Mouse (Mus musculus): Measurements from ENCODE around the gene Cdkl3. TPM values are rescaled to one million over a fixed set of nuclear protein-coding genes. Genes with fewer than 3 reads are reported as not detected.
A peak's percentile ranks its signal among the peaks of the same experiment; 100 is the strongest.

Gene Cdkl3
- total RNA-seq, 1 experiment from 2014 or later, result 4.0 TPM

DNA sequence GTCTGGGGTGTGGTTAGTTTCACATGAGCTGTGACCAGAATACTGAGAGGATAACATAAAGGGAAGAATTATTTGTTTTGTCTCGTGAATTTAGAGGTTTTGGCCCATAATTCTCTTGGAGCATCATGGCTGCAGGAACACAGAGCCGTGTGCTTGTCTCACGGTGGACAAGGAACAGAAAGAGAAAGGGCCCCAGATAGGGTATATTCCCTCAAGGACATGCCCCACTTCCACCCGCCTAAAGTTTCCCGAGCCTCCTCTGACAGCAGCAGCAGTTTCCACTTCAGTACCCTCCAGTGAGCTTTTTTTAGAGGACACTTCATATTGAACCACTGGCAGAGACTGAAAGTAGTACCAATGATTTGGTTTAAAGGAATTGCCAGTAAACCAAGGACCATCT is 7.5 kb downstream of the Cdkl3 start:
- DNase-seq, result no peak

DNA sequence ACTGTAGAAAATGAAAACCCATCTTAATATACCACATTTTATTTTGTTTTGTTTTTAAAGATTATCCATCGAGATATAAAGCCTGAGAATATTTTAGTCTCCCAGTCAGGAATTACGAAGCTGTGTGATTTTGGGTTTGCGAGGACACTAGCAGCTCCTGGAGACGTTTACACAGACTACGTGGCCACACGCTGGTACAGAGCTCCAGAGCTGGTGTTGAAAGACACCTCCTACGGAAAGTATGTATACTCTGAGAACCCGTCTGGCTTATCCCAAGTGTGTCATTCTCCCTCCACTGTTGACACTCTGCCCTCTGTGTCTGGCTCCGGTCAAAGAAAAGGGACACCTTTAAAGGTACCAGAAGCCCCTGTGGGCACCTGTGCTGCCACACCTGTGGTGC is 14.2 kb downstream of the Cdkl3 start:
- no peak for DNase-seq

DNA sequence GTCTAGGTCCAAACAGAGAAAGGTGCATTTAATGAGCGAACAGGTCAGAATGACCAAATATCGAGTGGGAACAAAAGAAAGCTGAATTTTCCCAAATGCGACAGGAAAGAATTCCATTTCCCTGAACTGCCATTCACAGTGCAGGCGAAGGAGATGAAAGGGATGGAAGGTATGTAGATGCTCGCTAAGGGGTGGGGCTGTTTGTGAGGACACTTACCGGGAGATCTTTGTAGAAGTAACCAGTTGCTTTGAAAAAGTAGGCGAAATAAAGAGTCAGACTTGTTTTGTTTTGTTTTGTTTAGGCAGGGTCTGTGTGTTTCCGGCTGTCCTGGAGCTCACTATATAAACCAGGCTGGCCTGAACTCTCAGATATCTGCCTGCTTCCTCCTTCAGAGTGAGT is 28.3 kb downstream of the Cdkl3 start:
- no peak for DNase-seq

DNA sequence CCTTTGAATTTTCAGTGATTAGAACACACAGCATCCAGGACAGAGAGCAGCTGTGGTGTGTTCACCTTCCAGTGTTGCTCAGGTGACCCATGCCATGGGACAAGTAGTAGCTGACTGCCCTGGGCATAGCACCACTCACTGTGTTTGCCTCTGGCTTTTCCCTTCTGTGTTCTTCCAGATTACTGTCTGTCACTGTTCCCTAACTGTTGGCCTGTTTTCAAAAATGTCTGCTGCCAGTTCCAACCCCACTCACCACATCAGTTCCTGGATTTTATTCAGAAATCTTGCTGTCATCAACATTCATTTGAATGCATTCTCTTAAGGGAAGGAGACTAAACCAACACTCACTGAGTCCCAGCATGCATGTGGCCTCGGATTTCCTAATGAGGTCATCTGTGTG is 29.9 kb downstream of the Cdkl3 start:
- no peak for DNase-seq

DNA sequence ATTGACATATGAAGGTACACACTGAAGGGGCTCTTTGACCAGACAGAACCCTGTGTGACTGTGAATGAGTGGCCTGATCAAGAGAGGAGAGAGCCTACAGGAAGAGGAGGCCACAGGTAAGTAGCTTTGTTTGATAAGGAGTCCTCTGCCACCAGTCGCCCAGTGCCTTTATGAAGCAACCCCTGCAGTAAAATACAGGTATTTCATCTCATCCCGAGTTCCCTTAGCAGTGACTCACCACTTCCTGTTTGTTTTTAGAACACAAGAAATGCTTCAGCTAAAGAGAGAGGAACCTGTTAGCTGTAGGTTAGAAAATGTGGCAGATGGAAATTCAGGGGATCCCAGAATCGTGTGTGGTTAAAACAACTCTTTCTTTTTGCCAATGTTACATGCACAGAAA is 31.9 kb downstream of the Cdkl3 start:
- DNase-seq, result no peak

DNA sequence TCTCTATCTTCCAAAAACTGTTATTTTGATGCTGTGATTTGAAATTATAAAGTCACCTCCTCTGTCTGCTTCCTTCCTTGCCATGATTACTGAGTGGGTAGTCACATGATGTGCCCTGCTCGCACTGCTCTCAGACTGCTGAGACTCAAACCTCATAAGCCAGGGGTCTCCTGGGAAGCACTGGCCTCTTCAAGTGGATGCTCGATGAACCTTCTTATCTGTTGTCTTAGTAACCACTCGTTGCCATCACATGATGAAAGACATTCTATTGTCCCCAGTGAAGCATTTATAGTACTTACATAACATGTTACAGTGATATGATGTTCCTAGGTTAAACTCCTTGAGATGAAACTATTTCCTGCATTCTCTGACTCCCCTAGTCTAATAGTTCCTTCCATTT is 33.6 kb downstream of the Cdkl3 start:
- no peak for DNase-seq

DNA sequence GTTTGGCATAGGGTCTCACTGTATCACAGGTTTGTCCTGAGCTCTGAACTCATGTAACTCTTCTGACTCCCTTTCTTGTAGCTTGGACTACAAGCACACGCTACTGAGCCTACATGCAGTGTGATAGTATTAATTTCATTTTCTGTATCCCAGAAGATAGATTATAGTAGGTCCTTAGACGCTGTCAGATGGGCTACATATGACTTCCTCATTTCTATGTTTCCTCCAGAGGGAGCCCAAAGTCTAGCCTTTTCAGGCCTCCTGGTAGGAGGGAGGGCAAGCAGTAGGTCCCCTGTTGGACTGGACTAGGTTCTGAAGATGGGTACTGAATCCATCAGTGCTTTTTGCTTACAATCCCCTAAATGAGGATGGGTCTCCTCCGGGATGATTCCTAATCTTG is 39.2 kb downstream of the Cdkl3 start:
- DNase-seq, result no peak

DNA sequence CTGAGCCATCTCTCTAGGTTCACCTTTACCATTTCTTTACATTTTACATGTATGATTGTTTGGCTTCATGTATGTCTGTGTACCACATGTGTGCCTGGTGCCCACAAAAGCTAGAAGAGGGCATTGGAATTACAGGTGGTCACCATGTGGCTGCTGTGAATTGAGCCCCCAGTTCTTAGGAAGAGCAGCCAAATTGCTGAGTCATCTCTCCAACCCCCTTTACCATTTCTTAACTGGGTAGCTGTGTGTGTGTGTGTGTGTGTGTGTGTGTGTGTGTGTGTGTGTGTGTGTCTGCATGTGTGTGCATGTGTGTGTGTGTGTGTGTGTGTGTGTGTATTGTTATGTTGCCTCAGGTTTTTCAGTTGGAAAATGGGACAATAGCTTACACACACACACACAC is 40.1 kb downstream of the Cdkl3 start:
- no peak for DNase-seq

DNA sequence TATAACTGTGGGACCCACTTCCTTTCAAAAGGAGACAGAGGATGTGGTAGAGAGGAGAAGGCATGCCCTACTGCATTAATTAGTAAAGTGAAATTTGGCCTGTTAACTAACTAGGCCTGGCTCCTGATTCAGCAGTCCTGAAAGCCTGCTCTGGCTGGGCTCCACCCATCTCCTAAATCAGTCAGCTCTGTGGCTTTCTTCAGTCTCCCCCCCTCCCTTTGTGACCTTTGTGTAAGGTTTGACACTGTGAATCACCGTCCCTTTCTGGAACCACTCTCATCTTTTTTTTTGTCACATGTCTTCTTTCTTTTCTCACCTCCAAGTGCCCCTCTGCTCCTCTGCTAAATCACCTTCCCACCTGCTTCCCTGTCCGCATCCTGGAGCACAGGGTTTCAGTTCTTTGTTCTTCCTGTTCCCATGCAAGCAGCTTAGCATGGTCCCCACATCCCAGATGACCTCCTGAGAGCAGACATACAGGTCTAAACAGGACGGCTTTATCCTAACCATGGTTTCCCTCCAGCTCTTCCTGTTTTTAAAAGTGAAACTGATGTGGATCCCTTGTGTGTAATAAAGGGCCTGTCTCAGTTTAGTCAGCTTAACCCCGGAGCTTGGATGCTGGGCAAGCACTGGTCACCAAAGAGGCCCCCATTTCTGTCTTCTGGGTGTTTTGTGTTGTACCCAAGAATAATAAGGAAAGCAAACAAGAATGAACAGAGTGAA is 42.6 kb downstream of the Cdkl3 start:
- peak; percentile 20 for DNase-seq

DNA sequence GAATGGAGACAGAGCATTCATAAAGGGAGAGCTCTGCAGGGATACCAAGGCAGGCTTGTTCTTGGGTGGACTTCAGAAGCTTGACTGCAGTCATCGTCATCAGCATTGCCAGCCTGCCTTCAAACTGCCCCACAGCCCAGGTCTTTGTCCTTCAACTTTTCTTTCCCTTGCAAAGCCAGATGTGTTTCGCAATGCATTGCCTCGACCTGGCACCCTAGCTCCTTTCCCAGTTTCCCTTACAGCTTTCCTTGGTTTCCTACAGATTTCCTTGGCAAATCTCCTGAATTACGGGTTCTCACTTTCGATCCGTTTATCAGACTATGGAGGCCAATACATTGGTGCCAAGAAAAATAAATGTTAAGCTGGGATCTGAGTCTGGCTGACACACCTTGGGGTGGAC is 49.4 kb downstream of the Cdkl3 start:
- DNase-seq, result no peak

DNA sequence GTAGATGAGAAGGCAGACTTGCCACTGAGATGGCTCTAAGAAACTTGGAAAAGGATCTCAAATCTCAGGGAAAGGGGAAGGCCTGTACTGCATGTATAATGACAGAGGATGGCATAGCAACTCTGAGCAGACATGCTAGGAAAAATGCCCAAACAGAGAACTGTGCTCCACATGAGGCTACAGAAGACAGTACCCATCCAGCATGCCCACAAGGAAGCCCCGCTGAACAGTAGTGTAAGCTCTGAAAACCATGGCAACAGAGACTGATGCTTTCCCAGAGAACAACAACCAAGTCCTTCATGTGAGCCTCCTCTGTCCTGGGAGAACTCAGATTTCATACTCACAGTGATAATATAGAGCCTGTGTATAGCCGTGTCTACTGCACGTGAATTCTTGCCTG is 50.7 kb downstream of the Cdkl3 start:
- no peak for DNase-seq

DNA sequence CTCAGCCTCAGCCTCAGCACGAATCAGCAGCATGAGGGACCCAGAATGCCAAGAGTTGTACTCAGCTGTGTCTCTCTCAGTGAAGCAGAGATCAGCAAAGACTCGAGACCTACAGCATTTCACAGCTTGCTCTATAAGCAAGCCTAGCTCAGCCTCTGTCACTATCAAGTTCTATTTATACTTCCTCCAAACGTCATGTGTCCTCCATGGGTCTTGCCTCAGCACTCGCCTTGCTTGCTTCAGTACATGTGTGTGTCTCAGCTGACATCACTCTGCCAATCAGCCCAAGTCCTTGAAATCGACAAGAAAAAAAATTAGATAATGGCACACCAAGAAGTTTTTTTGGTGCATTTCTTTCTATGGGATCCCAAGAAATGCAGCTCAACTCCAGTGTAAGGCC is 52.2 kb downstream of the Cdkl3 start:
- no peak for DNase-seq

DNA sequence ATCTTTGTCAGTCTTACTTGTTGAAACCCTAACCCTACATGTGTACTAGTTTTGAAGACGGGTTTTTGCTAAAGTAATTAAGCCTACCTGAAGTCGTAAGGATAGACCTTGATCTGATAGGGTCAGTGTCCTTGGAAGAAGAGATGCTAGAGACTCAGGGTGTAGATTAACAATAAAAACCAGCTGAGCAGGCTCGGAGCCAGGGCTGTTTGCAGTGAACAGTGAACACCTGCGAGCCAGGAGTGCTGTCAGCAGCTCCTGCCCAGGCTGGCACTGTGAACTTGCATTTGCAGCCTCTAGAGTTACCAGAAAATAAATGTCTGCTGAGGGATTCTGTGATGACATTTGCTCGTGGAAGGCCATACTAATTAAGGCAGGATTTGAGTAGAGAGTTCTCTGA is 55.0 kb downstream of the Cdkl3 start:
- DNase-seq, result no peak

DNA sequence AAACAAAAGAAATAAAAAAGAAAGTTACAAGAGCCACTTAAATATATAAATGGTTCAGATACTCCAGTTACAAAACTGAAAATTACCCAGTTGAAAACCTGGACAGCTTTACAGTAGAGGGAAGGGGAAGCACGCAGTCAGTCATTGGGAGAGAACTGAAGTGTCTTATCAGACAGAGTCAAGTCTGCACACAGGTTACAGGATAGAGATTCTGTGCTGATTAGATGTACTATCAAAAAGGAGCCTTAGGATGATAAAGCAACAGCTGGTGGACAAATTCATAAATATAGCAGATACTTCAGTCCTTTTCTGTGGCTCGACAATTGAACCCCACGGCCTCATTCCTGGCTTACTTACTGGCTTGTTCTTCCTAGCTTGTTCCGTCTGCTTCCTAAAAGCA is 56.3 kb downstream of the Cdkl3 start:
- DNase-seq, result no peak

DNA sequence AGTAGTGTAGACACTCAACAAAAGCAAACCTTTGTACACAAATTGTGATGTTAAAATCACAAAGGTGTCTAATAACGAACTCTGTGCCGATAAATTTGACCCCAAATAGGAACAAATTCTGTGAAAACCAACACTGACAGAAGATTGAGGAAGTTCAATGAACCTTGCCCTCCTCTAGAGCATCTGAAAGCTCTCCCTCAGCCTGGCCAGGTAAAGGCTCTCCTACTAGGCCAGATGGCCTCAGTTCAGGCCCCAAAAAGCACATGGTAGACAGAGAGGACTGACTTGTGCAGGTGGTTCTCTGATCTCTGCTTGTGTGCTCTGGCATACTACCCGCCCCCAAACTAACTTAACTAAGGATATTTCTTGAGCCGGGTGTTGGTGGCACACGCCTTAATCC is 58.4 kb downstream of the Cdkl3 start:
- no peak for DNase-seq

DNA sequence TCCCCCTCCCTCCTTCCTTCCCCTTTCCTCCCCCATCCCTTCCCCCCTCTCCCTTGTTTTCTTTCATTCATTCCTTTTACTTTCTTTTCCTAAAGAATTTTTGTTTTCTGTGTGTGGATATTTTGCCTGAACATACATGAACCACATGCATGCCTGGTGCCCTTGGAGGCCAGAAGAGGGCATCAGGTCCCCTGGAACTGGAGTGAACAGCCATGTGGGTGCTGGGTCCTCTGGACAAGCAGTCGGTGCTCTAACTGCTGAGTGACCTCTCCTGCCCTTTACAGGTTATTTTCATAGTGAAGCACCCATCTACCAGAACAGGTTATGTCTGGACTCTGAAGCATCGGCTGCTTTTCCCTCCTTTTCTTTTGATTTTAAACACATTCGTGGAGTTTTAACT is 60.4 kb downstream of the Cdkl3 start:
- no peak for DNase-seq

DNA sequence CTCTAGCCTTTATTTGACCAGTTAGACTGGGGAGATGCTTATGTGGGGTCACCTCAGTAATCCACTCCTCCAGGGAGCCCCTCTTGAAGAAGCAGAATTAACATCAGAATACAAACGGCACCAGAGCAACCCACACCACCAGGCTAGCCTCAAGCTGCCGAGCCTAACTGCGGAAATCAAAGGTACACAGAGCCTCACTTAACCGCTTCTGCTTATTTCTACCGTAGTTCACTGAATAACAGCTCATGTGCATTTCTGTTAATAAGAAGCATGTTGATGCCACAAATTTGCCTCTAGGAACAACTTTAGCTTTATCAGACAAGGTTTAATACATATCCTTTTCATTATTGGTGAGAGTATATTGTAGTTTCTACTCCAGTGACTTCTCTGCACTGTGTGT is 61.8 kb downstream of the Cdkl3 start:
- no peak for DNase-seq

DNA sequence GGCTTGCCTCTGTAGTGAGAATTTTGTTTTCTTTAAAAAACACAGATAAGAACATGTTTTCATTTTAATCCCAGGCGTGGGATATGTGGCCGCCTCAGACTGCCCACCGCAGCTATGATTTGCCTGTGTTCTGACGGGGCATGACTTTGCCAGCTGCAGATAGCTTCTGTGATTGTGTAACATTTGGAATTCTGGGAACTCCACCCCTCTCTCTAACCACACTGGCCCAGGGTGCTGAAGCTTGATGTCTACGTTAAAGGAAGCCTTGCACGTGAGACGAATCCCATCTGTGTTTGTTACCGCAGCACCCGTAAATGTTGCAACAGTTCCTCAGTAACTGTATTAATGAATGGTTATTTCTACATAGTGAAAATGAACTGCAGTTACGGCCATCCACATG is 67.7 kb downstream of the Cdkl3 start:
- DNase-seq, result no peak

DNA sequence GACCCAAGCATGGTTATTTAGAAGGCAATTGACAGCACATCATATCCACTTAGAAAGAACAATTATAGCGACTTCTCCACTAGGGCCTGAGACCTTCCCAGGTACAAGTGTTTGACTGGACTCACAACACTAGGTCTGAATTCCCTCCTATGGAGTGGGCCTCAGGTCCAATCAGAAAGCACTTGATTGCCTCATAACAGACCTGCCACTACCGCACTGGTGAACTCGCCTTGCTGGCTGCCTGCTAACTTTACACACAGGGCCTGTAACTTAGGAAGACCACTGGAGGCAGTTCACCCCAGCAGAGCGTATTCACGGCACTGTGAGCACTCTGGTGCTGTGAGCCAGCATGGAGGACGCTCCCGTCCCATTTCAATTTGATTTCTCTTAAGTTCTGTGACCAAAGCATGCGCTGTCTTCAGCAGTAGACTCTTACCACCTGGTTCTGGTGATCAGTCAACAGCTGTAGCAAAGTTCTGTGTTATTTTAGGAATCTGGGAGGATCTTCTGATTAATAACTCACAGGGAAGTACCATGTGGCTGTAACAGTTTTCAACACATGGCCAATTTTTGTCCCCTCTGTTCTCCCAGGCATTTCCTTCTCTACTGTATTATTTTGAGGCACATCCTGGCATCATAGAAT is 69.6 kb downstream of the Cdkl3 start:
- DNase-seq, result no peak

DNA sequence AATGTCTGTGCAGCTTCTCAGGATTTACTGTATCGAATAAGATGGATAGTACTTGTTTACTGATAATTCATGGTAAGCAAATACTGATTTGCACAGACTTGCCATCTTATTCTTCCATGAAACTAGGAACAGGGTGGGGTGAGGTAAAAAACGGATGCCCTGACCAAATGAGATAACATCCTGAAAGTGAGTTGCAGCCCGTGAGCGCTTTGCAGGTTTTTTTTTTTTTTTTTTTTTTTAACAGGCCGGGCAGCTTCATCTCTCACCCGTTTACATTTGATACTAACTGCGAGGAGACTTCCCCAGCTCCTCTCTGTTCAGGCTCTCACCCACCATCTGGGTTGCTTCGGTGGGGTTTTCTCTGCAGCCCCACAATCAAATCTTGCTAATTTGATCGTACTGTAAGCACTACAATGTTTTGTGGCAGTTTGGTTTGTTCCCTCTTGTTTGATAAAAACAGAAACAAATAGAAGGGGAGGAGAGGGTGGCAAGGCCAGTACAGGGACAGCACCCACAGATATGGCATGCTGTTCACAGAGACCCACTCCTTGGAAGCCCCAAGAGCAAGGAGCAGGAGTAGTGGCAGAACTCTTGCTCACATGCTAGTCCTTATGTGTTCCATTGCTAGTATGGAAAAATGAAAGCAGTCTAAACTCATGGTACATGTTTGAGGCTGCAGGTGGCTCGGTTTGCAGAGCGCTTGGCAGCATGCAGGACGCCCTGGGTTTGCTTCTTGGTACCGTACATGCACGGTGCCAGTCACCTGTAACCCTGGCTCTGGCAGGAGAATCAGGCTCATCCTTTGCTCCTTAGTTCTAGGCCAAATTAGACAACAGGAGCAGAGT is 70.8 kb downstream of the Cdkl3 start:
- no peak for DNase-seq

DNA sequence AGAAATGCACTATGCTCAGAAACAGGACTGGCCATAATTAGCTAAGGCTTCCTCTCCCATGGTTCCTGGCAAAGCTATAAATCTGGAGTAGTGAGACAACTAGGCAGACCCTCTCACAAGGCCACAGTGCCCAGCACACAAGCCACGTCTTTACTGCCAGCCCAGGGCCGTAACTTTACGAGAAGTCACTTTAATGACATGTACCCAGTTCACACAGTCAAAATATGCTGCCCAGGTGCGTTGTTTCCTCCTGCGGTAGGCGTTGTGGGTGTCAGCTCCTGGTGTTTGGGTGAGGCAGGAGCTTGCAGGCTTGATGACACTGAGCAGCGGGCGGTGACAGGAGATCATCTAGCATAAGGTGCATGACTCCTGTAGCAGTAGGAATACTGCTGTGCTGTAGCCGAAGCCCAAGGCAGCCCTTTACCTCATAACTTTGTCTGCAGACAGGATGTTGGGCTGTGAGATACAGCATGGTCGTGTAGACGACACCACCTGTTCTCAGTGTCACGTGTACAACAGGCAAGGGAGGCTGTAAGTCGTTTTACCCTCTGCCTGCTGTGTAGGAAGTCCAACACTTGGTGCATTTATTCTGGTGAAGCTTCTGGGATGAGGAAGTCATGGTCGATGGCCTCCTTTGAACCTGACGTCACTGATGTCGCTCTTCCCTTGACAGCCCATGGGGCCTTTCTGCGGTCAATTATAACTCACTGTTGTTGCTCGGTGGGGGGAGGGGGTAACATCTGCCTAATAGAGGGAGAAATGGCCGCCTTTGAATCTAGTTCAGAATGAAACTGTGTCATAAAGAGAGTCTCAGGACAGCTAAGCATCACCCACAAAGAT is 72.0 kb downstream of the Cdkl3 start:
- no peak for DNase-seq

DNA sequence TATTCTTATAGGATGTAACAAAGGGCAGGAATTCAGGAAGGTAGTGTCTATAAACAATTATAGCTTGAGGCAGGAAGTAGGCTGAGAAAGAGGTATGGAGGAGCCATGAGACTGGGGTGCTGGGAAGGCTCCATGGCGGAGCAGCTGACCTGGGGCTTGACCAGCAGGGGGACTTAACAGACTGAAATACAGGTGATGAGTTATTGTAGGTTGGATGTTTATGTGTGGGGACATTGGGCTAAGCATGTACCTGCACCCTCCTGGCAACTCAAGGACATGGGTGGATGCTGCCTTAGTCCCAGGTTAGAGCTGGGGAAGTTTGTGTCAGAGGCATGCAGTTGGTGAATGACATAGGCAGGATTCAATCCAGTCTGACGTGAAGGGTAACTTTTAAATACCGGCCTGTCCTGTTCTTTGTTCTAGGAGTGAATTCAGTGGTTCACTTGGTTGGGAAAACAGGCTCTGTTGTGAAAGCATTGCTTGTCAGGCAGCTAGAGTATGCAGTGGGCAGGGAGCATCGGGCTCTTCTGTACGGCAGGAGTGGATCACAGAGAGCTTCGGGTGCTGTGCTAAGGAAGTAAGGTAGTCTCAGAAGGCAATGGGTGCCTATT is 72.8 kb downstream of the Cdkl3 start:
- no peak for DNase-seq

All from adrenal gland, postnatal 25 days (tissue).